Mouse (Mus musculus) layer of hippocampus, adult 9-10 months (tissue): Measurements from ENCODE around the gene Hsd17b3.

Experiments used
- DNase-seq: peaks from one replicate; pipeline ENCODE4 v3.0.0; 2022; ENCODE audit warnings: low spot score

Gene Hsd17b3

DNA sequence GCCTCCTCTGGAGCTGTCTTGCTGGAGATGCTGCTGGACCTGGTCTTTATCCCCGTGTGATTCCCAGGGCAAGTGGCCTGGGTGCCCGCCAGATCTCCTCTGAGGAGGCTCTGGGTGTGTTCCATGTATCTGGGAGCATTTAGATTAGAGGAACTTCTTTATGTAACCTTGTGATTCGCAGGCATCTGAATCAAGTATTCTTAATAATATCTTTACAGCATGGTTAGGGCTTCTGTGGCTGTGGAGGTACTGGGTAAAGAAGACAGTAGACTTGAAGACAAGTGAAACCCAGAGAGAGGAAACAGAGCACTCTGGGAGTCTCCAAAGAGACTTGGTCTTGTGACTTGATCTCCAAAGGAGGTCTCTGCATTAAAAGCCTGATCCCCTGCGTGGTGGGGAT lies at the start of gene Hsd17b3:
Hsd17b3 (minus strand) TSS at position 101 of the 400 bp plus-strand sequence.
- DNase-seq: no peak

DNA sequence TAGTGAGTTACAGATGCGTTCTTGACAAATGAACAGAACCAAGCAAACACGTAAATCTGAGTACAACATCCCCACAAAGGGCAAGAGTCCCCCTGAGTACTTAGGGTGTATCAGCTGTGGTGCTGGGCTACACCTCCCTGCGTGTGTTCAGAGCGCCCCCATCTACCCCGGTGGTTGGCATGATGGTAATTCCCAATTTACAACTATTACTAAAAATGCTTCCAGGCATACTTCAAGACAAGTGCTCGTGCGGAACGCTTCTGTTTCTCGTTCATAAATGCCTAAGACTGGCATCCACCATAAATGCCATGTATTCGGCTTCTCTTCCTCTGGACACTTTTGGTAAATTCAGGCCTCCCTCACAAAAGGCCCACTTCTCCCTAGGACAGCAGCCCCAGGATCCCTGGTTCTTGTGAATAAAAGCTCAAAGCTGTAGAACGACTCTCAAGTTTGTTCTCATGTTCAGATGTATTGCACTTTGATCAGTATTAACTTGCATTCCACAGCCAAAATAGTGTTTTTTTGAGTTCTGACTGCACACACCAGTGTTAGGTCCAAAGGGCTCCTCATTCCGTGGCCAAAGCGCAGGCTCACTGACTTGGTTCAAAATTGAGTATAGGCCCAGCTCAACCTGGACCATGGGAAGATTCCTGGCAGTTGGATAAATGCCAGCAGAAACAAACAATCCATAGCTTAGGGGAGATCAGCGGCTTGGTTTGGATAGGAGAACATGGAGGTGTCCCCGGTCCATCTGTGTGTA lies 40.8 kb upstream of the Hsd17b3 start:
- DNase-seq: peak; percentile 20

DNA sequence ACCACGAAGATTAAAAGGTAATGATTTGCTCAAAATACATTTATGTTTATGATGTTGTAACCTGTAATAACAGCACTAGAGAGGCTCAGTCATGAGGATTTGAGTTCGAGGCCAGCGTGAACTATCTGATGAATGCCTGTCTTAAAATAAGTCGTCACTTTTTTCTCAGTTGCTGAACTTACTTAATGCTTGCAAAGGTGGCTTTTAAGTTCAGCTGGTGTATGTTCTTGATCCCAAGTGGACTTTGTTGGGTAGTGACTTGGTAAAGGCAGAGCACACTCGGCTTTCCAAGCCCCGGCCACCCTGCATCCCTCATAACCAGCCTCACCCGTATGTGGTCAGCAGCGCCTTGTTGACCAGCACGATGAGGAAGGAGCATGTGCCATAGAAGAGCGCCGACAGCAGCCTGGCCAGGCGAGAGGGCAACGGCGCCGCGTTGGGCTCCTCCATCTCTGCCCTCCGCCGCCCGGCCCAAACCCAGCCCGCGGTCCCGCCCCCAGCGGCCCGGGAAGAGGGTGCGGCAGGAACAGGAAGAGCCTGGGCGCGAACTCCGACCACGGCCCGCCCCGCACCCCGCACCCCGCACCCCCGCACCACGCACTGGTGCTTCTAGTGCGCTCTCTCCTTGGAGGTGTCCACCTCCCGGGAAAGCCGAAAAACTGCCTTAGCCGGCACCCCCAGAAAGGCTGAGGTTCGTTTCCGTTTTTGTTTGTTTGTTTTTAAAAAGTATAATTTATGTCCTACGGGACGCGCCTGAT lies 40.0 kb upstream of the Hsd17b3 start, which contains the start of gene Slc35d2:
Slc35d2 (minus strand) TSS at position 511 of the 758 bp plus-strand sequence.
- no peak for DNase-seq

DNA sequence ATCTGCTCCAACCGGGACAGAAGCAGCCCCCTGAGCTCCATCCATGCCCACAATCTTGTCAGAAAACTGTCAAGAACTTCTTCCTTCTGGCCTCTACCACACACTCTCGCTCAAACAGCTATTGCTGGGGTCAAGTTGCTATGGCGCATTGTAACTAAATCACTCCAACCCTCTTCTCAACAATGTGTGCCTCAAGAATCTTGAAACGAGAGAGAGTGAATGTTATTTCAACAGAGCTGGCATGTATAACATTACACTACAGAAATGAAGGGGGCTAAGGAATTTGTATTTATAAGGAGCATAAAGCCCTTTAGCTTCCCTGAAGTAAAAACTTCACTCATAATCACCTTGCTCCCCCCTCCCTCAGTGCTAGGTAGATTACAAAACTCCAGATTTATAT lies 37.3 kb upstream of the Hsd17b3 start:
- no peak for DNase-seq

DNA sequence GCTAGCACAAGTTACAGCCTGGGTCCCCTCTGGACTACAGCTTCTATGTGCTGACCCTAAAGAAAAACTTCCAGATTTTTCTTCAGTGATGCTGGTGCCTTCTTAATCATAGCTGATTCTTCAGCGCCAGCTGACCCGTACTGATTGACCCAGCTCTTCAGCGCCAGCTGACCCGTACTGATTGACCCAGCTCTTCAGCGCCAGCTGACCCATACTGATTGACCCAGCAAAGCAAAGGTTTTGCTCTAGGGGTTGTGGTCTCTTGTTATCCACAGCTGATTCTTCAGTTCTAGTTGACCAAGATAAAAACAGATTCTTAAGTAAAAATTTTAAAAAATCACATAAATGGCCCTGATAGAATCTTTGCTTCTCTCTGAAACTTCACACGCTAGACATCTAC lies 35.9 kb upstream of the Hsd17b3 start:
- DNase-seq: no peak

DNA sequence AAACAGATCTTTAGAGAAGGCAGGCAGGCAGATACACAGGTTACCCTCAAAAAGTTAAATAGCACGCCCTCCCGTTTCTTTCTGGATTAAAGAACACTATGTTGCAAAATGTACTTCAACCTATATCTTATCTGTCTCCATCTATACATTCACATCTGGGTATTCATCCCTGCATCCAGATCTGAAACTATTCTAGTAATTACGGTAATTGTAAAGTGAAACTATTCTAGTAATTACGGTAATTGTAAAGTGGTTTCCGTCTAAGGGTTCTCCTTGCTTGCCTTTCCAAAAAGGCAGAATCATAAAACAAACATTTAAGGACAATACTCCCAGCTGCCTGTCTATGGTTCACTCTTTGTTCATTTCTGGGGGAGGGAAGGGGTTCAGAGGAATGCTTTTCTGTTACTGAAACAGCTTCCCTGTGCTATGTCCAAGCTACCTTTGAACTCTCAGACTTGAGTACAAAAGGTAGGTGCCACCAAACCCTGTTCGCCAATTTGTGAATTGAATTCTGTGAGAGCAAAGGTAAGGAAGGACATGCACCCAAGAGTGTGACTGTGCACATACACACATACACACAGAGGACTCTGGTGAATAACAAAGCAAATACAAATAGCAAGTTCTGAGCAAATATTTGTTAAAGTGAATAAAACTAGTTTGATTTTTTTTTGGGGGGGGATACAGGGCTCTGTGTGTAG lies 34.6 kb upstream of the Hsd17b3 start:
- DNase-seq: no peak

DNA sequence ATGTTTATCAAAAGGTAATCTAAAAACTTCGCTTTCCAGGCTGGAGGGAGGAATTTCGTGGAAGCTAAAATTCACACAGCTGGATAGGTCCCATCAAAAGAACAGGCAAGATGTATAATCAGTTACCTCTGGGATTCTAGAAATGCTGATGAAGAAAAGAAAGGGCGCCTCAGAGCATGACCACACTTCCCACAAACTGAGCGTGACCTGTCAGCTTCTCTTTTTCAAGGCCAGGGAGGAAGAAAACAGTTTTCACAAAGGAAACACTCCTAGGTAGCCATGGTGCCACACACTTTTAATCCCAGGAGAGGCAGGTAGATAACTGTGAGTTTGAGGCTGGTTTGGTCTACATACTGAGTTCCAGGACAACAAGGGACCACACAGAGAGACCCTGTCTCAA lies 31.7 kb upstream of the Hsd17b3 start:
- no peak for DNase-seq

DNA sequence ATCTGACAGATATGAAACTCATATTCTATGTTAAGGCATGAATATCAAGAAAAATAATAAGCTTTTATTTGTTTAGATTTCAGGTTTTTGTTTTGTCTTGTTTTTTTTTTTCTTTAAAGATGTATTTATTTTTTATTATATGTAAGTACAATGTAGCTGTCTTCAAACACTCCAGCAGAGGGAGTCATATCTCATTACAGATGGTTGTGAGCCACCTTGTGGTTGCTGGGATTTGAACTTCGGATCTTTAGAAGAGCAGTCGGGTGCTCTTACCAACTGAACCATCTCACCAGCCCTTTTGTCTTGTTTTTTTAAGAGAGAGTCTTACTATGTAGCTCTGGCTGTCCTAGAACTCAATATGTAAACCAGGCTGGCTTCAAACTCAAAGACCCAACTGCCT lies 28.4 kb upstream of the Hsd17b3 start:
- no peak for DNase-seq

DNA sequence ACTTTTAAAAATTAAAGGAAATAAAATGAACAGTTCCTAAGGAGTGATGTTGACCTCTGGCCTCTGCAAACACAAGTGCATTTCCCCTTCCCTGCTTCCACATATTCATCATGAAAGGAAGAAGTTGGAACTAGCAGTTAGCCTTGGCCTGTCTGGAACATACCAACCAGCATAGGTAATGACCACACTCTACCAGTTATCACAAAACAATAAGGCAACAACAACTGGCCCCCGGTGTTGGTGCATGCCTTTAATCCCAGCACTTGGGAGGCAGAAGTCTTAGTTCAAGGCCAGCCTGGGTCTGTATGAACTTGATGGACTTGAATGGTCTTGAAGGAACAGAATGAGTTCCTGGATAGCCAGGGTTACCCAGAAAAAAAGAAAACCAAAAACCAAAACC lies 21.4 kb upstream of the Hsd17b3 start:
- no peak for DNase-seq

DNA sequence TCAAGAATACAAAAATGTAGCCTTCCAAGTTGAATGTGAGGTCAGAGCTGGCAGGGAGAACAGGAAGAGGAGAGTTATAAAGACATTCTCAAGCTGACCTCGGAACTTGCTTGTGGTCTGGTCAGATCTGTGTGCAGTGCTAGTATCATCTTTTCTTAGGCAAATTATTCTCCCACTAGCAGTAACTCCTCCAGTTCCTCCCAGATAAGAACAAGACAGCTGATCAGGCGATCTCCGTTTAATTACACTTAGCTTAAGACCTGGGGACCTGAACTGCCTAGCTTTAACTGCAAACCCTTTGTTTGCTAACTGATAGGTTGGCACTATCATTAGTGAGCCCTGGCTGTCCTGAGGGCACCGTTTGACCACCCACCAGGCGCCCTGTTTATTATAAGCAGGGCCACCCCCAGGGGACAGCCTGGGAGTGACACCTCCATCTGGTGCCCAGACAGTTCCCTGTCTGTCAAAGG lies 19.4 kb upstream of the Hsd17b3 start:
- DNase-seq: no peak

DNA sequence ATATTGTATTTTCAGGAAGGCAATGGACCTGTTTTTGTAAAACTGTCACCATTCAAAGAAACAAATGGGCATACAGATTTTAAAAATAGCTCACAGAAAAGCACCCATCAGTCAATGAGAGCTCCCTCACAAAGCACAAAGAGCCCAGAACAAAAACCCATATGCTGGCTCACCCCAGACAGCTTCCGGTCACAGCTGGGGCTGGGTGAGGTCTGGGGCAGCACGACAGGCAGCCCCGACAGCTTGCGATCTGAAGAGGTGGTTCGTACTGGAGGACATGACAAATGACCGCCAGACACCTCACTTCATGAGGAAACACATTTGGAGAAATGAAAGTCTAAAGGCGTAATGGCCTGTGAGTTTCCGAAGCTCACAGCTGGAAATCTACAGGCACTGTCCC lies 18.5 kb upstream of the Hsd17b3 start:
- DNase-seq: no peak

DNA sequence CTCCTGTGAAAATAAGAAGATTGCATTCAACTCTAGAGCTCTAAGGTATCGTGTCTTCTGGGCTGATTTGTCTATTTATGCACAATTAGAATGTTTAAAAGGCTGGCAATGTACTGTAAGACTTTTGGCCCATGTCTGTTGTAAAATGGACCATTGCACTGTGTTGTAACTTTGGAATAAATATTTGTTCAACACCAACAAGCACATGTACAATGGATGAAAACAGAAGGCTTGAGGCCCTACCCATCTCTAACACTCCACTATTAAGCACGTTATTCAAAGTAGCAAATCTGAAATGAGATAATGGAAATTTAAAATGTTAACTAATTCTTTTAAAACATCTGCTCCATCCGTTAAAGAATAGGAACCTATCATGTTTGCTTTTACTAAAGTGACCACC lies 18.1 kb upstream of the Hsd17b3 start:
- no peak for DNase-seq

DNA sequence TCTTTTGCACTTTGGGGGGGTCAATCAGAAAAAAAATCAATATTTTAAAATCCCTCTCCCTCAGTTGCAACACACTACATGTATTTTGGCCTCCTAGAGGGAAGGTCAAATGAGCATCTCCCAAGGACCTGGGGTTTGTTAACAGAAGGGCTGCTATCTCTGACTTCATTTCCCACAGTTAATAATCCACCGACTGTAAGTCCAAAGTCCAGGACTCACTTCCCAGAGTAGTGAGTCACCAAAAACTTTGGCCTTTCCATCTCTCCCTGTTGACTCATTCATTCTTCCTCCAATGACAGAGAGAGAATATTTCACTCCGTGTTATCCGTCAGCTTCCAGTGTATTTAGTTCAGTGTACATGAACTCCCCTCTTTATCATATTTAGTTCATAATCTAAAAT lies 16.7 kb upstream of the Hsd17b3 start:
- no peak for DNase-seq

DNA sequence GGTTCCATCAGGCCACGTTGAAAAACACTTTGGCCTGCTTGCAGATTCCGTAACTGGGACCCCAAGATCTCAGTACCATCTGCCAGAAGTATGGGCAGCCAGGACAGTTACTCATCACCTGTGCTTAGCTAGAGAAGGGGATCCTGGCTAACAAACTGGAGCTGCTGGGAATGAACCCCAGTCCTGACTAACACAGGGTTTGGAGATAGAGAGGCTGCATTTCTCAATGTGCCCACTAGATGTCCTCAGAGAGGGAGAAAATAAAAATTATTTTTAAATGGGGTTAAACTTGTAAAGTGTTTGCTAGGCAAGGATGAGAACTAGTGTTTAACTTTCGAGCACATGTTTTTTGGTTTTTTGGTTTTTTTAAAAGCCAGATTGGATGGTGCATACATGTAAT lies 11.2 kb upstream of the Hsd17b3 start:
- DNase-seq: peak; percentile 30

DNA sequence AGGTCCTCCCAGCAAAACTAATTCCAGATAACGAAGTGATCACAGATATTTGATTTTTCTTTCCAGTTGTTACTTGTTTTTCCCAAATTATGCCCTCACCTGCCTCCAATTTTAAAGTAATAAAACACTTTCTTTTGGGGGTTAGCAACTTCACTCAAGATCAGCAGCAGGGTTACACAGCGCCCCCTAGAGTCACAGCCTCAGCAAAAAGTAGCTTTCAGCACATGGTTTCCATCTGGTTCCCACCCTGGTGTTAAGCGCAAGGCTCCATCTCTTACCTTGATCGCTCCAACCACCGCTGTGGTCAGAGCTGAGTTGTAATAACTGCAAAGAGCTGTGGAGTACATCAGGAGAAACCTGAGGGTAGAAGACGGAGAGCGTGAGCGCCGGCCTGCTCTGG lies 10.0 kb upstream of the Hsd17b3 start:
- DNase-seq: no peak

DNA sequence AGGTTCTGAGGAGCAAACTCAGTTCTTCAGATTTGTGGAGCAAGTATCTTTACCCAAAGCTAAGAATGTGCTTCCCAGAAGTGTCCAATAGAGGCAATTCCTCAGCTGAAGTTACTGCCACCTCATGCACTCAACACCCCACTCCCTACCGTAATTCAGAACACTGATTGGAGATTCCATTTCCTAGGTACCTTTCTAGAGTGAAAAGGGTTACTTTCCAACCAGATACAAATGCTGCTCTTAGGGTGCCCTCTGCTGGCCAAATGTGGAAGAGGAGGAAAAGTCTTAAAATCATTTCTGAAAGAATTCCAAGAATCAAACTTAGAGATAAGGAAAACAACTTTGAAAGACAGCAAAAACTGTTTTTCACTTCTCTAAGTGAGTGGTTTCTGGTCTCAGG lies 4.3 kb upstream of the Hsd17b3 start:
- DNase-seq: peak; percentile 67

DNA sequence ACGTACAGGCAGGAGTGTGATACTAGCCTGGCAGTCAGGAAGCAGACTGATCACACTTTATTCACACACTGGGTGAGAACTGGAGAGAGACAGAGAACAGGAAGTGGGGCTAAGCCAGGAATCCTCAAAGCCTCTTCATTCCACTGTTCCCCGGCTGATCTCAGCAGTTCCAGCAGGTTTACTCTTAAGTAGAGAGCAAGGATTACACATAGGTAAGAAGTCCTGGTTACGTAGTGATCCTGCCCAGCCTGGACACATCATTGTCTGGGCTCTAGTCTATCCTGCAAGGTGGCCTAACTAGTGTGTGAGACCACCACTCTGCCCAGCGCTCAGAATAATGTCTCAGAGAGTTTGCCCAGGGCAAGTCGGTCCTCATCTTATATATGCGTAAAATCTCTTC lies 3.7 kb upstream of the Hsd17b3 start:
- no peak for DNase-seq

DNA sequence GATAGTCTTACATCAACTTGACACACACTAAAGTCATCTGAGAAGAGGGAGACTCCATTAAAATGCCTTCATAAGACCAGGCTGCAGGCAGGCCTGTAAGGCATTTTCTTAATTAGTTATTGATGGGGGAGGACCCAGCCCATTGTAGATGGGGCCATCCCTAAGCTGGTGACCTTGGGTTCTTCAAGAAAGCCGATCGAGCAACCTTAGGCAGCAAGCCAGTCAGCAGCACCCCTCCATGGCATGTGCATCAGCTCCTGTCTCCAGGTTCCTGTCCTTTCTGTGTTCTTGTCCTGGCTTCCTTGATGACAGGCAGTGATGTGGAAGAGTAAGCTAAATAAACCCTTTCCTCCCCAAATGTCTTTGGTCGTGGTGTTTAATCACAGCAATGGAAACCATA lies 3.1 kb upstream of the Hsd17b3 start:
- no peak for DNase-seq

DNA sequence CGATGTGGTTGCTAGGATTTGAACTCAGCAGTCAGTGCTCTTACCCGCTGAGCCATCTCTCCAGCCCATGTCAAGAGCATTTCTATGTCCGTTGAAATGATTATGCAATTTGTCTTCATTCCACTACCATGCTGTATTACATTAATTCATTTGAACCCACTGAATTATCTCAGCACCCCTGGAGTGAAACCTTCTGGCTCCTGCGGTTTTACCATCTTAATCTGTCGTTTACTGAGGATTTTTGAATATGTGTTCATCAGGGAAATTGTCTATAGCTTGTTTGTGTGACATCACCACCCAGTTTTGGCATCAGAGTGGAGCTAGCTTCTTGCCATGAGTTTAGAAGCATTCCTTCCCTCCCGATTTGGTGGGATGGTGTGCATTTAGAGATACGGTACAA lies 2.0 kb upstream of the Hsd17b3 start:
- DNase-seq: no peak

DNA sequence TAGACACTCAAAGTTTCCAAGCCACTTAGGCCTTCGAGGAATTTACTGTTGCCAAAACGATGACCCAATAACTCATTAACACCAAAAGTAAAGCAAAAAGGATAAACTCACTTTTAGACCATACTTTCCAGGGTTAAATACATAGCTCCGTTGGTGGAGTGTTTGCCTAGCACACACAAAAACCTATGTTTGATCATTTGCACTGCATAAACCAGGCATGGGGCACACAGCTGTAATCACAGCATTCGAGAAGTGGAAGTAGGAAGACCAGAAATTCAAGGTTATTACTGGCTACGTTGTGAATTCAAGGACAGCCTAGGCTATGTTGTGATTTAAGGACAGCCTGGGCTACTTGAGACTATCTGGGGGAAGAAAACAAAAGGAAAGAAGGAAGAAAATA lies 1.2 kb upstream of the Hsd17b3 start:
- DNase-seq: no peak

DNA sequence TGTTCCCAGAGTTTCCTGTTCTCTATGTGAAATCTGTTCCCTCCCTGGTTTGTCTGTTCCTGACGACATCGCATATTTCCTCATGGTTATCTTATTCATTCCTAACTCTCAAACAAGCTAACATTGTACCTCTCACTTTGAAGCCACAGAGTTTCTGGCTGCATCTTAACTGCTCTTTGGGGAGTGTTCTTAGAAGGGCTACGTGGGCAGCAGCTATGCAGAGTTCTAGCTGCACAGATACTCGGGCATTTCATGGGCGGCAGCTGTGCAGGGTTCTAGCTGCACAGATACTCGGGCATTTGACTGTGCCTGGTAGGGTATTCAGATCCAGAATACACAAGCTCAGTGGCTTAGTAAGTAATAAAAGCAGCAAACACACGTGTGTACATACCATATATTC lies 973 bp downstream of the Hsd17b3 start:
- DNase-seq: no peak

DNA sequence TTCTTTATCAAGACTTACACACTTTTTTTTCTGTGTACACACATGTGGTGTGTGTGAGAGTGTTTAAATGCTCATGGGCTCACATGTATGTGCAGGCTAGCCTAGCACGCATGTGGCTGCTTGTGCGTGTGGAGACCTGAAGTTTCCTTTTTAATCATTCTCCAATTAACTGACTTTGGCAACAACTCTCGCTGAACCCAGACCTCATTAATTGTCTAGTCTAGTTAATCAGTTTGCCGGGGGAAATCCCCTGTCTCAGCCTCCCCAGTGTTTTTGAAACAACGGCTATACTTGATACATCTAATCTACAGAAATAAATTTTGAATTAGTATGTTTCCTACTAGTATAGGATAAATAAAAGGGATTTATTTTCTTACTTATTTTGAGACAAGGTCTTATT lies 3.0 kb downstream of the Hsd17b3 start:
- DNase-seq: no peak

DNA sequence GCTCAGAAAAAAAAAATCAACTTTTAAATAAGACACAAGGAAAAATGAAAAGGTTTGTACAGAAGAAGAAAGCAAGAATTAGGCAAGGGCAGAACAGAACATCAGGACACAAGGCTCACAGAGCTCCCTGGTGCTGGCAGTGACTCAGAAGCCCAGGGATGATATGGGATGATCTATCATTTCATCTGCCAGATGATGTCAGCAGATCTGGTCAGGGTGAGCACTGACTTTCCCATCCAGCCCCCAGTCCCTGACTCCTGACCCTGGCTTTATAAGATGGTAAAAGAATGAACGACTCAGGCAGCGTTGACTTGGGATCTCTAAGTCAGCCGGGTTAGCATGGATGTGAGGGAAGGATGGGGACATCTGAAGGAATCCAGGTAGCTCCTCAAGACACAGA lies 5.7 kb downstream of the Hsd17b3 start:
- DNase-seq: no peak
